Mouse (Mus musculus): Measurements from ENCODE around the gene Clec4e. TPM values are rescaled to one million over a fixed set of nuclear protein-coding genes. Genes with fewer than 3 reads are reported as not detected.
"Not testable (repeated sequence)": the region's sequence is repeated elsewhere in the genome, so short reads cannot be mapped to it uniquely, and the experiment has no call there.

Gene Clec4e
- not detected in 2 replicates for polyA plus RNA-seq (2015; fragmentation: Nextera tagmentation; extraction: Ambion mirVana)

GRCm38 (mm10) chr6:123289753-123290152, at the start of gene Clec4e:
TSS of gene Clec4e (minus strand) at chr6:123289870.
- Histone ChIP-seq H3K9me3 (ENCODE audit: control insufficient read depth, low read length) (no peaks in the 10 kb centered on the region), H3K27ac (ENCODE audit: low read depth, low read length) (no peak within 1 kb of the TSS), H3K9ac (ENCODE audit: low read depth, low read length) (no peak within 1 kb of the TSS), H3K4me2 (ENCODE audit: low read length) (no peak within 1 kb of the TSS), H3K36me3 (ENCODE audit: control insufficient read depth, insufficient read depth, low read length) (no peaks in the 10 kb centered on the region), H3K27me3 (replicated peaks; ENCODE audit: control insufficient read depth, insufficient read depth, low read length) (no peaks in the 10 kb centered on the region), H3K4me3 (ENCODE audit: low read length) (no peak within 1 kb of the TSS), H3K4me1 (ENCODE audit: control insufficient read depth, insufficient read depth, low read depth, low read length) (no peaks in the 10 kb centered on the region)
- 84% methylated on average over 4 of the region's 4 CpGs for WGBS
- ATAC-seq: no peak

GRCm38 (mm10) chr6:123332503-123332902, 42.8 kb upstream of the Clec4e start:
- Histone ChIP-seq H3K4me1 (ENCODE audit: control insufficient read depth, insufficient read depth, low read depth, low read length) (no peaks in the 10 kb centered on the region), H3K36me3 (ENCODE audit: control insufficient read depth, insufficient read depth, low read length) (no peaks in the 10 kb centered on the region), H3K4me2 (ENCODE audit: low read length) (no peak overlapping the region), H3K27me3 (replicated peaks; ENCODE audit: control insufficient read depth, insufficient read depth, low read length) (no peaks in the 10 kb centered on the region), H3K4me3 (ENCODE audit: low read length) (no peak overlapping the region), H3K9ac (ENCODE audit: low read depth, low read length) (no peak overlapping the region), H3K9me3 (ENCODE audit: control insufficient read depth, low read length) (no peaks in the 10 kb centered on the region), H3K27ac (ENCODE audit: low read depth, low read length) (no peak overlapping the region)
- ATAC-seq: no peak
- WGBS: 26% methylated on average over 2 of the region's 2 CpGs

- no peak within 1 kb of the TSS for H3K4me2 ChIP-seq (ENCODE audit: low read length)
- H3K27ac ChIP-seq (ENCODE audit: low read depth, low read length): no peak within 1 kb of the TSS
- H3K27me3 ChIP-seq (replicated peaks; ENCODE audit: control insufficient read depth, insufficient read depth, low read length): no peaks in the 10 kb centered on the region
- no peak for ATAC-seq
- H3K9me3 ChIP-seq (ENCODE audit: control insufficient read depth, low read length): no peaks in the 10 kb centered on the region
- H3K4me1 ChIP-seq (ENCODE audit: control insufficient read depth, insufficient read depth, low read depth, low read length): no peaks in the 10 kb centered on the region
- no peak within 1 kb of the TSS for H3K4me3 ChIP-seq (ENCODE audit: low read length)
- H3K9ac ChIP-seq (ENCODE audit: low read depth, low read length): no peak within 1 kb of the TSS
- WGBS: 94% methylated on average over 2 of the region's 2 CpGs
- H3K36me3 ChIP-seq (ENCODE audit: control insufficient read depth, insufficient read depth, low read length): no peaks in the 10 kb centered on the region
Measured at GRCm38 (mm10) chr6:123308033-123308432, 18.4 kb upstream of the Clec4e start, which contains the start of gene Vmn2r19. TSS of gene Vmn2r19 (plus strand) at chr6:123308333.

GRCm38 (mm10) chr6:123306315-123306714, 16.6 kb upstream of the Clec4e start:
- H3K9me3 ChIP-seq (ENCODE audit: control insufficient read depth, low read length); H3K4me3 ChIP-seq (ENCODE audit: low read length); H3K36me3 ChIP-seq (ENCODE audit: control insufficient read depth, insufficient read depth, low read length); H3K4me1 ChIP-seq (ENCODE audit: control insufficient read depth, insufficient read depth, low read depth, low read length); ATAC-seq; H3K4me2 ChIP-seq (ENCODE audit: low read length); H3K27me3 ChIP-seq (replicated peaks; ENCODE audit: control insufficient read depth, insufficient read depth, low read length); H3K9ac ChIP-seq (ENCODE audit: low read depth, low read length); H3K27ac ChIP-seq (ENCODE audit: low read depth, low read length): not testable (repeated sequence)
- WGBS: 87% methylated on average over 7 of the region's 7 CpGs

- no peak for ATAC-seq
- Histone ChIP-seq H3K27me3 (replicated peaks; ENCODE audit: control insufficient read depth, insufficient read depth, low read length) (no peaks in the 10 kb centered on the region), H3K4me3 (ENCODE audit: low read length) (no peak overlapping the region), H3K9me3 (ENCODE audit: control insufficient read depth, low read length) (no peaks in the 10 kb centered on the region), H3K4me2 (ENCODE audit: low read length) (no peak overlapping the region), H3K9ac (ENCODE audit: low read depth, low read length) (no peak overlapping the region), H3K36me3 (ENCODE audit: control insufficient read depth, insufficient read depth, low read length) (no peaks in the 10 kb centered on the region), H3K4me1 (ENCODE audit: control insufficient read depth, insufficient read depth, low read depth, low read length) (no peaks in the 10 kb centered on the region), H3K27ac (ENCODE audit: low read depth, low read length) (no peak overlapping the region)
- 74% methylated on average over 1 of the region's 1 CpGs for WGBS
Measured at GRCm38 (mm10) chr6:123296687-123297086, 7.0 kb upstream of the Clec4e start.

GRCm38 (mm10) chr6:123293509-123293908, 3.8 kb upstream of the Clec4e start:
- not testable (repeated sequence) for H3K27ac ChIP-seq (ENCODE audit: low read depth, low read length); H3K27me3 ChIP-seq (replicated peaks; ENCODE audit: control insufficient read depth, insufficient read depth, low read length); H3K9me3 ChIP-seq (ENCODE audit: control insufficient read depth, low read length); H3K4me1 ChIP-seq (ENCODE audit: control insufficient read depth, insufficient read depth, low read depth, low read length); H3K4me3 ChIP-seq (ENCODE audit: low read length); H3K4me2 ChIP-seq (ENCODE audit: low read length); H3K36me3 ChIP-seq (ENCODE audit: control insufficient read depth, insufficient read depth, low read length); H3K9ac ChIP-seq (ENCODE audit: low read depth, low read length); ATAC-seq
- 92% methylated on average over 11 of the region's 11 CpGs for WGBS

GRCm38 (mm10) chr6:123292751-123293400, 3.2 kb upstream of the Clec4e start:
- WGBS: 100% methylated on average over 1 of the region's 1 CpGs
- Histone ChIP-seq H3K4me2 (ENCODE audit: low read length) (no peak overlapping the region), H3K27me3 (replicated peaks; ENCODE audit: control insufficient read depth, insufficient read depth, low read length) (no peaks in the 10 kb centered on the region), H3K9me3 (ENCODE audit: control insufficient read depth, low read length) (no peaks in the 10 kb centered on the region), H3K4me1 (ENCODE audit: control insufficient read depth, insufficient read depth, low read depth, low read length) (no peaks in the 10 kb centered on the region), H3K27ac (ENCODE audit: low read depth, low read length) (no peak overlapping the region), H3K9ac (ENCODE audit: low read depth, low read length) (no peak overlapping the region), H3K36me3 (ENCODE audit: control insufficient read depth, insufficient read depth, low read length) (no peaks in the 10 kb centered on the region), H3K4me3 (ENCODE audit: low read length) (no peak overlapping the region)
- ATAC-seq: no peak

- H3K27me3 ChIP-seq (replicated peaks; ENCODE audit: control insufficient read depth, insufficient read depth, low read length): no peaks in the 10 kb centered on the region
- H3K9me3 ChIP-seq (ENCODE audit: control insufficient read depth, low read length): no peaks in the 10 kb centered on the region
- no peak overlapping the region for H3K4me2 ChIP-seq (ENCODE audit: low read length)
- H3K4me1 ChIP-seq (ENCODE audit: control insufficient read depth, insufficient read depth, low read depth, low read length): no peaks in the 10 kb centered on the region
- no peaks in the 10 kb centered on the region for H3K36me3 ChIP-seq (ENCODE audit: control insufficient read depth, insufficient read depth, low read length)
- 84% methylated on average over 10 of the region's 10 CpGs for WGBS
- ATAC-seq: no peak
- H3K4me3 ChIP-seq (ENCODE audit: low read length): no peak overlapping the region
- no peak overlapping the region for H3K9ac ChIP-seq (ENCODE audit: low read depth, low read length)
- H3K27ac ChIP-seq (ENCODE audit: low read depth, low read length): no peak overlapping the region
Measured at GRCm38 (mm10) chr6:123288931-123289330, 739 bp downstream of the Clec4e start.

- no peak for ATAC-seq
- Histone ChIP-seq H3K27me3 (replicated peaks; ENCODE audit: control insufficient read depth, insufficient read depth, low read length) (no peaks in the 10 kb centered on the region), H3K36me3 (ENCODE audit: control insufficient read depth, insufficient read depth, low read length) (no peaks in the 10 kb centered on the region), H3K9ac (ENCODE audit: low read depth, low read length) (no peak overlapping the region), H3K27ac (ENCODE audit: low read depth, low read length) (no peak overlapping the region), H3K4me3 (ENCODE audit: low read length) (no peak overlapping the region), H3K9me3 (ENCODE audit: control insufficient read depth, low read length) (no peaks in the 10 kb centered on the region), H3K4me2 (ENCODE audit: low read length) (no peak overlapping the region), H3K4me1 (ENCODE audit: control insufficient read depth, insufficient read depth, low read depth, low read length) (no peaks in the 10 kb centered on the region)
- WGBS: 95% methylated on average over 2 of the region's 2 CpGs
Measured at GRCm38 (mm10) chr6:123286311-123286710, 3.4 kb downstream of the Clec4e start.
